Mouse (Mus musculus): ENCODE results near the gene Ntm.

Ntm gene

GRCm38 (mm10) chr9:29962978-29963377 is at the start of gene Ntm:
Ntm (minus strand) TSS chr9:29963141.
- DNase-seq: peak; percentile 69

- no peak for DNase-seq
Measured at GRCm38 (mm10) chr9:30005701-30006100, 42.8 kb upstream of the Ntm start.

GRCm38 (mm10) chr9:30003612-30004011 is 40.7 kb upstream of the Ntm start:
- DNase-seq: peak; percentile 71

DNA sequence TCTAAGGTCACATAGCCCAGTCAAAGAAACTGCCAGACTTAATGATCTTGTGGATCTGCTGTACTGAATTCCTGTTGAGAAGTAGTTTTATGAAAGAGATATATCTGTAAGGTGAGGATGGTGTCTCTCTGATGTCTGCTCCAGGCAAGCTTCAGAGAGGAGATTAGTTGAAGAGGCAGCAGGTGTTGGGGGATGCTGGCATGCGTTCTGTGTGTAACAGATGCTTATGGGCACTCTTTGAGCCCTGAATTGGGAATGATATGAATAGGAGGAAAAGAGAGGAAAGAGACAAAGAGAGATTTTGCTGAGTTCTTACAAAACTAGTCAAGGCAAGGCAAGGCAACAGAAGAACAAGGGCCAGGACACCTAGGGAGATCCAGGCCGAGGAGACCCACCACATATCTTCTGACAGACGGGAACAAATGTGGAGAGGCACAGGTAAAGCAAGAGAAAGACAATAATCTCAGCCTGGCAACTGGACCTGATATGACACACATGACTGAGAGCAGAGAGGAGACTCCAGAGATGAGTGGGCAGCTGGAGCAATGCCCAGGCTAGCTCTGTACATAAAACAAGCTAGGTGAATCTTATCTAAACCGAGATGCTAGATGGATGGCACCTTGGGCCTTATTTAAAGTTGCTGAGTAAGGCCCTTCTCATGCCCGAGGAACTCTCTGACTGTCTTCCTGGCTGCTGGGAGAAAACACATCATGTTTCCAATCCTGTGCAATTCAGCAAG is 18.4 kb upstream of the Ntm start:
- DNase-seq: no peak

- DNase-seq: peak; percentile 37
Measured at GRCm38 (mm10) chr9:29961954-29962867, 730 bp downstream of the Ntm start.

- DNase-seq: no peak
Measured at GRCm38 (mm10) chr9:29961512-29961911, 1.4 kb downstream of the Ntm start.

- no peak for DNase-seq
Measured at GRCm38 (mm10) chr9:29960741-29961140, 2.2 kb downstream of the Ntm start.

DNA sequence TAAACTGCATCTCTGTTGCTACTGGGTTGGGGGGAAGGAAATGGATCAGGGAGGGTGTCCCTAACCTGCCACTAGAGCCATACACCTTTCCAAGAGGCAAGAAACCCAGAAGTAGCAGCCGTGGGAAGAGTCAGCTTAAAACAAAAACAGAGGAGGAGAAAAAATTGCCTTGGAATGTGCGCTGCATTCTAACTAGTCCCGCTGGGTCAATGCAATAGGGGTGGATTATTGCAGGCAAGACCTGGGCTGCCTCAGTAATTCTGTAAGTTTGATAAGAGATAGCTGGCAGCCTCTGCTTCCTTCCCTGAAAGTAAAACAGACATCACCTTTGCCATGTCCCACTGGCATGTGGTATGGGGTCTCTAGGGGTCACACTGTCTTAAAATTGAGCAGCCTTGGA is 2.7 kb downstream of the Ntm start:
- no peak for DNase-seq

- DNase-seq: no peak
Measured at GRCm38 (mm10) chr9:29956936-29957335, 6.0 kb downstream of the Ntm start.

DNA sequence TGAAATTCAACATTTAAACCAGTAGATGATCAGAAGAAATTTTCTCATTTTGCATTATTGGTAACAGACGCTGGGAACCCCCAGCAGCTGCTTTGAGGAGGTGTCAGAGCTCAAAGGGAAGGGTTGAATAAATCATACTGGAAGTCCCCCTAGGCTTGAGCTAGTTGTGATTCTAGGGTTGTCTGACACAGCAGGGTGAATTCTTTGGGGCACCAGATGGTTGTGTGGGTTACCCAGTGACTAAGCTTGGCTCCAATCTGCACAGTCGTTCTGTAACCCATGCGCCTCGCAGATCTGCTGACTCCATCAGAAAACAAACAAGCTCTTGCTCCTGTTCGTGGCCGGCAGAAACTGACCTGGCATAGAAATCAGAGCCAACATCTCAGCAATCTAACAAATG is 8.9 kb downstream of the Ntm start:
- DNase-seq: peak; percentile 44

- DNase-seq: no peak
Measured at GRCm38 (mm10) chr9:29949041-29949440, 13.9 kb downstream of the Ntm start.

DNA sequence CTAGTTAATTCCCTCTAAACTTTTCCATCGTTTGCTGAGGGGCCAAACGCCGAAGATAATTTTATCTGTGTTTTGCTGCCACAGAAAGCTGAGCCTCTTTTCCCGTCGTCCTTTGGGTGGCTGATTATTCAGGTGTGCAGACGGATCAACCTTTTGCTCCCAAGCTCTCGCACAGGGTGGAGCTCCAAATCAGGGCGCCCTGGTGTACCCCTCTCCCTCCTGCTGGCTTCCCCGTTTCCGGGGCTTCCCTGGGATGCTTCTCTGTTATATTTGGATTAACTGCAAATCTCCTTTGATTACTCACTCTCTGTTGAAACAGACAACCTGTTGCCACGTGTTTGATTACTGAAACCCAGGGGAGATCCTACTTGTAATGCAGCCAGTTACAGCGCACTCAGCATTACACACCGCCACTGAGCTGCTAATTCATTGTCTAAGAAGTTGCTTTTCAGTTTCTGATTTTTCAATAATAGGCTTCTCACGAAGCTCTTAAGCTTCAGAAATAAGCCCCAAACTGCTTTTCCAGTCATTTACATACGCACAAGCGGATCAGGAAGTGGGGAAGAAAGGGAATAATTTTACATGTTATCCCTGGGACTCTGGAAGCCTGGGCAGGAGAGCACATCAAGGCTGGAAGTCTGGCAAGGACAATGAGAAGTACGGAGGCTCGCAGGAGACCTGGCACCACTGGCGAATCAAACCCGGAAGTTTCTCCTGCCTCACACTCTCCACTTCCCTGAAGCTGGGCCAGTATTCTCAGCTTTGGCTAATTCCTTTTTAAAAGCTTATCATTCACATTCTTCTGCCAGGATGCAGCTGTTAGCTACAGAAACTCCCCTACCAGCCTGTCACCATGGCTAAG is 19.5 kb downstream of the Ntm start:
- no peak for DNase-seq

GRCm38 (mm10) chr9:29942183-29942952 is 20.6 kb downstream of the Ntm start:
- no peak for DNase-seq

GRCm38 (mm10) chr9:29939517-29940034 is 23.4 kb downstream of the Ntm start:
- DNase-seq: no peak

- DNase-seq: no peak
Measured at GRCm38 (mm10) chr9:29928796-29929195, 34.1 kb downstream of the Ntm start.

DNA sequence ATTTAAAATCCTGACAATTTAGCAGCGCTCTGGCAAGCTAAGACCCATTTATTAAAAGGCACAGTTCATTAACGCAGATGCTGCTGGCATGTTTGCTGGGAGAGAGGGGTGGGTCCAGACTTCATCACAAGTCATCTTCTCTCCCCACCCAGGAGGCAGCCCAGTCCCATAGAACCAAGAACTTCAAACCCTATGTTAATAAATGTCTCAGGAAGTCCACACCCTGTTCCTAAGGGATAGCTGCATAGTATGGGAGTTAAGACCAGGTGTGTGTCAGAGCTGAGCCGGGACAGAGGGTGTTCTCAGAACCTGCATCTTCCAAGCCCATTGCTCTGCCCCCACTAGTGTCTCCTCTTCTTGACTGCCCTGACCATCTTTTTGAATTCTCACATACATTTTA is 37.6 kb downstream of the Ntm start:
- DNase-seq: no peak

GRCm38 (mm10) chr9:29898406-29899054 is 64.4 kb downstream of the Ntm start:
- no peak for DNase-seq

DNA sequence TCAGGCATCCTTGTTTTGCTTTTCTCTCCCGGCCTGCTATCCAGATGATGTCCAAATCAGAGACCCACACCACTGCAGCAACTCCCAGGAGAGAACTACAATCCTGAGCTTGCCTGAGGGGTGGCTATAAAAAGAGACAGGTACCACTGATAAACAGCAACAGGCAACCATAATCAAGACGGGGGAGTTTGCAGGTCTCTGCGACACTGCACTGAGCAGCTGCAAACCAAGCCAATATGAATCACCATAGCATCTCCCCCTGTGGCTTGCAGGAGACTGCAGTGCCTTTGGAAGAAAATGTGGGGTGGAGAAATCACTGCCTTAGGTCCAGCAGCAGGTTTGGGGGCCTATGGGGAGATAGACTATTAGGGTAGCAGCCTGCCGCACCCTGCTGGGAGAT is 65.5 kb downstream of the Ntm start:
- DNase-seq: no peak

- DNase-seq: no peak
Measured at GRCm38 (mm10) chr9:29892792-29893191, 70.1 kb downstream of the Ntm start.

GRCm38 (mm10) chr9:29888712-29889111 is 74.2 kb downstream of the Ntm start:
- DNase-seq: no peak

- no peak for DNase-seq
Measured at GRCm38 (mm10) chr9:29887924-29888323, 75.0 kb downstream of the Ntm start.

- DNase-seq: no peak
Measured at GRCm38 (mm10) chr9:29884062-29884461, 78.9 kb downstream of the Ntm start.

Measured in cerebellum, adult 11 months (tissue).